9 mouse cellular contexts compared by ENCODE assay signal in the genomic region with DNA sequence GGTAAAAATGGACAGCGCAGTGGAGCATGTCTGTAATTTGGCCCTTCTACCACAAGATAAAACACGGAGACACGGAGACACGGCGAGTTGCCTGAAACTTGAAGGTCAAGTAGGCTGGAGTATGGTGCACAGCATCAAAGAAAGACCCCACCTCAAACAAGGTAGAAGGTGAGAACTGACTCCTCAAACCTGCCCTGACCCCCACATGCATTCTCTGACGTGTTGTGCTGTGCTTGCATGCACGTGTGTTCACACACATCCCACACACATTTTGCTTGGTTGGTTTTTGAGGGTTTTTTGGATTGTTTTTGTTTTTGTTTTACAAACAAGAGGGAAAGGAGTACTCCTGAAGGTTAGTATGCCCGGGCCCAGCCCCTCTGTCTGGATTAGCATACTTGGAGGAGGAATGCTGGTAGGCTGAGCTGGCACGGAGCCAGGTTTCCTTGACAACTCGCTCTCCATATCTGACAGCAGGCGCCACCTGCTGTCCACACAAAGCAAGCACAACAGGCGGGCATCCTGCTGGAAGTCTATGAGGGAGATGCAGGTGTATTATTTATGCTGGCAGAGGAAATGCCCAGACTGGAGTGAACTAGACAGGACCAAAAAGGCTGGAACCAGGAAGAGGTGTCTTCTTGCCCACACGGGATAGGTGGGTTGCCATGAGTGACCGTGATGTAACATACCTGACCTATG. TPM values are rescaled to one million over a fixed set of nuclear protein-coding genes. Genes with fewer than 3 reads are reported as not detected.
DNase-seq lines count a peak whose midpoint lies in the region; ATAC-seq lines count a peak whose summit lies in the region.
"Had no signal": no experiment of that assay in that cellular context is flagged by ENCODE, and none has a peak within 500 bp of the region (broad histone marks: within the 10 kb centered on the region; RNA-seq: fewer than 3 reads in every experiment).

No protein-coding gene starts in this region.

- DNase-seq in c-Kit-negative CD71-positive TER-119-positive erythroid progenitor cells, embryonic 14.5 days (ENCODE audit: low read depth, low spot score) = peak; percentile 92
- DNase-seq in fibroblast of lung, adult 2 months (ENCODE audit: low read depth) = peak; percentile 19
- peak; percentile 96 for DNase-seq in liver
- DNase-seq in naive thymus-derived CD4-positive, alpha-beta T cell, adult 2 months (ENCODE audit: low read depth) = peak; percentile 83
- DNase-seq in splenic B cell, adult 2 months (ENCODE audit: low read depth, low spot score) = peak; percentile 78

- H3K27ac ChIP-seq in heart, embryonic 13.5 days (replicated peaks) = no peak overlapping the region
- H3K27ac ChIP-seq in kidney, embryonic 16.5 days (ENCODE audit: low read length) = no peak overlapping the region

- peaks cover 4% of the 10 kb centered on the region; the same call in 1 of the 2 replicates for H3K27me3 ChIP-seq in heart, embryonic 13.5 days (replicated peaks)
- no peaks in the 10 kb centered on the region for H3K27me3 ChIP-seq in kidney, embryonic 16.5 days (ENCODE audit: insufficient read depth, low read length)
- H3K27me3 ChIP-seq in splenic B cell, adult 2 months (ENCODE audit: control insufficient read depth, insufficient read depth, low read length, poor library complexity, severe bottlenecking) = no peaks in the 10 kb centered on the region

- H3K9ac ChIP-seq in heart, embryonic 13.5 days = peak overlapping the region; percentile 50; the same call in 1 of the 2 replicates
- no peak overlapping the region for H3K9ac ChIP-seq in kidney, embryonic 16.5 days (replicated peaks; ENCODE audit: low read length)

- 30% methylated on average over 14 of the region's 14 CpGs for WGBS in heart, embryonic 13.5 days
- 32% methylated on average over 14 of the region's 14 CpGs for WGBS in kidney, embryonic 16.5 days

- no peaks in the 10 kb centered on the region for H3K36me3 ChIP-seq in heart, embryonic 13.5 days
- no peaks in the 10 kb centered on the region for H3K36me3 ChIP-seq in kidney, embryonic 16.5 days (ENCODE audit: insufficient read depth, low read length)
- H3K36me3 ChIP-seq in splenic B cell, adult 2 months (ENCODE audit: control insufficient read depth, insufficient read depth, low read length, poor library complexity, severe bottlenecking) = no peaks in the 10 kb centered on the region

- peak overlapping the region; percentile 49 for H3K4me2 ChIP-seq in heart, embryonic 13.5 days
- no peak overlapping the region for H3K4me2 ChIP-seq in kidney, embryonic 16.5 days (replicated peaks; ENCODE audit: low read depth, low read length)

- ATAC-seq in CD4-positive, CD25-positive, alpha-beta regulatory T cell, adult 4 months = peak; percentile 87
- ATAC-seq in heart, embryonic 13.5 days (ENCODE audit: extremely low read depth, insufficient number of reproducible peaks, low FRiP score, low TSS enrichment) = peak; percentile 21; the same call in 1 of the 2 replicates
- ATAC-seq in kidney, embryonic 16.5 days (ENCODE audit: low FRiP score, low TSS enrichment) = peak; percentile 90

- no peak overlapping the region for H3K4me3 ChIP-seq in heart, embryonic 13.5 days
- no peak overlapping the region for H3K4me3 ChIP-seq in kidney, embryonic 16.5 days (ENCODE audit: low read length)
- H3K4me3 ChIP-seq: erythroblast, embryonic 14.5 days had no signal

- no peaks in the 10 kb centered on the region for H3K9me3 ChIP-seq in heart, embryonic 13.5 days
- H3K9me3 ChIP-seq in kidney, embryonic 16.5 days (ENCODE audit: low read length) = no peaks in the 10 kb centered on the region

- peaks cover 17% of the 10 kb centered on the region for H3K4me1 ChIP-seq in heart, embryonic 13.5 days
- peaks cover 11% of the 10 kb centered on the region for H3K4me1 ChIP-seq in kidney, embryonic 16.5 days (ENCODE audit: insufficient read depth, low read length)

RNA-seq across cellular contexts. Expression of gene Asb17, which starts 37.8 kb away (rescaled TPM):
- not detected for polyA plus RNA-seq in CD4-positive, CD25-positive, alpha-beta regulatory T cell, adult 4 months (2017; shearing (Covaris generic))
- polyA plus RNA-seq in heart, embryonic 13.5 days (2015; fragmentation: Nextera tagmentation; extraction: Ambion mirVana) = 0.23 and 0.37 TPM in 2 replicates
- 0.06 TPM in 1 of 2 replicates, not detected in the other for polyA plus RNA-seq in kidney, embryonic 16.5 days (2015; fragmentation: Nextera tagmentation; extraction: Ambion mirVana)
- polyA plus RNA-seq: erythroblast, embryonic 14.5 days had no signal

Comparison
In these comparisons a context has a peak if more than half of its experiments do, and no peak if none do; other contexts are left out.
1. ATAC-seq: peak in every context shown above with its lines; median percentile 90 in kidney, embryonic 16.5 days; 87 in CD4-positive, CD25-positive, alpha-beta regulatory T cell, adult 4 months; 21 in heart, embryonic 13.5 days.
2. DNase-seq: peak in every context shown above with its lines; median percentile 96 in liver; 92 in c-Kit-negative CD71-positive TER-119-positive erythroid progenitor cells, embryonic 14.5 days; 83 in naive thymus-derived CD4-positive, alpha-beta T cell, adult 2 months; 78 in splenic B cell, adult 2 months; 19 in fibroblast of lung, adult 2 months.